Mouse (Mus musculus) embryonic facial prominence, embryonic 13.5 days (tissue): ENCODE measurements around the gene Olfr447. TPM values are rescaled to one million over a fixed set of nuclear protein-coding genes. Genes with fewer than 3 reads are reported as not detected.

Experiments
- ATAC-seq: fragments of 200-750 bp; cut with Nextera tagmentation; 2 replicates; pipeline ENCODE4 v1.8.0; 2017; ENCODE audit warnings: low read depth; ENCODE audit not compliant: insufficient number of reproducible peaks, insufficient read depth, low FRiP score, low TSS enrichment
- H3K27ac ChIP-seq: fragments of 300-500 bp; sonication (generic); 2 replicates; pipeline ENCODE4 v1.5.1; 2015; ENCODE audit warnings: moderate library complexity, mild to moderate bottlenecking, inconsistent platforms
- H3K27me3 ChIP-seq: fragments of 300-500 bp; sonication (generic); 2 replicates; pipeline ENCODE4 v1.6.1; 2015; ENCODE audit warnings: mild to moderate bottlenecking, inconsistent platforms
- H3K36me3 ChIP-seq: fragments of 300-500 bp; sonication (generic); 2 replicates; pipeline ENCODE4 v1.6.1; 2015; ENCODE audit warnings: mild to moderate bottlenecking, inconsistent platforms
- H3K4me1 ChIP-seq: fragments of 300-500 bp; sonication (generic); 2 replicates; pipeline ENCODE4 v1.6.1; 2015; ENCODE audit warnings: inconsistent platforms
- H3K4me2 ChIP-seq: fragments of 300-500 bp; sonication (generic); 2 replicates; pipeline ENCODE4 v1.6.1; 2015; ENCODE audit warnings: moderate library complexity, mild to moderate bottlenecking, inconsistent platforms
- H3K4me3 ChIP-seq: fragments of 300-500 bp; sonication (generic); 2 replicates; pipeline ENCODE4 v1.5.1; 2015; ENCODE audit warnings: mild to moderate bottlenecking, inconsistent platforms
- H3K9ac ChIP-seq: fragments of 300-500 bp; sonication (generic); 2 replicates; pipeline ENCODE4 v1.6.1; 2015; ENCODE audit warnings: mild to moderate bottlenecking, inconsistent platforms
- H3K9me3 ChIP-seq: fragments of 300-500 bp; sonication (generic); 2 replicates; pipeline ENCODE4 v1.6.1; 2016; ENCODE audit warnings: inconsistent platforms
- WGBS: fragments of 180-500 bp; shearing (Covaris S2); methylation state at CpG from one replicate; pipeline ENCODE4 v1.1.7; 2015; ENCODE audit warnings: mixed read lengths; 5-methylcytosine and 5-hydroxymethylcytosine counted together
- polyA plus RNA-seq: library from polyadenylated mRNA; unstranded; fragments of >200 nt; fragmentation: Nextera tagmentation; extraction: Ambion mirVana; gene quantifications from 2 replicates; pipeline ENCODE4 v1.2.1, GENCODE M21; 2015

The Olfr447 gene
- not detected in 2 replicates for polyA plus RNA-seq

GRCm38 (mm10) chr6:42908578-42908977 lies at the start of gene Olfr447:
Gene Olfr447 (plus strand): TSS chr6:42908878.
- Histone ChIP-seq H3K4me1 (no peaks in the 10 kb centered on the region), H3K36me3 (no peaks in the 10 kb centered on the region), H3K4me3 (no peak within 1 kb of the TSS), H3K9ac (no peak within 1 kb of the TSS), H3K27me3 (no peaks in the 10 kb centered on the region), H3K4me2 (no peak within 1 kb of the TSS), H3K9me3 (no peaks in the 10 kb centered on the region), H3K27ac (no peak within 1 kb of the TSS)
- ATAC-seq = no peak

- Histone ChIP-seq H3K27ac (no peak overlapping the region), H3K4me2 (no peak overlapping the region), H3K4me1 (no peaks in the 10 kb centered on the region), H3K27me3 (no peaks in the 10 kb centered on the region), H3K36me3 (no peaks in the 10 kb centered on the region), H3K9me3 (no peaks in the 10 kb centered on the region), H3K4me3 (no peak overlapping the region), H3K9ac (no peak overlapping the region)
- WGBS = 14% methylated on average over 4 of the region's 4 CpGs
- no peak for ATAC-seq
Observed at GRCm38 (mm10) chr6:42860222-42860819, 48.4 kb upstream of the Olfr447 start.

GRCm38 (mm10) chr6:42869695-42870094 lies 39.0 kb upstream of the Olfr447 start:
- Histone ChIP-seq H3K36me3 (no peaks in the 10 kb centered on the region), H3K9me3 (no peaks in the 10 kb centered on the region), H3K4me3 (no peak overlapping the region), H3K27ac (no peak overlapping the region), H3K4me2 (no peak overlapping the region), H3K27me3 (no peaks in the 10 kb centered on the region), H3K9ac (no peak overlapping the region), H3K4me1 (no peaks in the 10 kb centered on the region)
- no peak for ATAC-seq
- 70% methylated on average over 3 of the region's 3 CpGs for WGBS

- no peak for ATAC-seq
- no peak overlapping the region for H3K4me2 ChIP-seq
- no peak overlapping the region for H3K9ac ChIP-seq
- H3K4me3 ChIP-seq = no peak overlapping the region
- no peak overlapping the region for H3K27ac ChIP-seq
- H3K27me3 ChIP-seq = no peaks in the 10 kb centered on the region
- H3K9me3 ChIP-seq = no peaks in the 10 kb centered on the region
- H3K4me1 ChIP-seq = no peaks in the 10 kb centered on the region
- H3K36me3 ChIP-seq = no peaks in the 10 kb centered on the region
Observed at GRCm38 (mm10) chr6:42876323-42876722, 32.4 kb upstream of the Olfr447 start.

- no peaks in the 10 kb centered on the region for H3K27me3 ChIP-seq
- H3K9me3 ChIP-seq = no peaks in the 10 kb centered on the region
- 82% methylated on average over 1 of the region's 1 CpGs for WGBS
- no peak within 1 kb of the TSS for H3K27ac ChIP-seq
- H3K4me2 ChIP-seq = no peak within 1 kb of the TSS
- no peak within 1 kb of the TSS for H3K9ac ChIP-seq
- no peak for ATAC-seq
- no peaks in the 10 kb centered on the region for H3K4me1 ChIP-seq
- no peak within 1 kb of the TSS for H3K4me3 ChIP-seq
- no peaks in the 10 kb centered on the region for H3K36me3 ChIP-seq
Observed at GRCm38 (mm10) chr6:42890141-42890540, 18.5 kb upstream of the Olfr447 start, which contains the start of gene Olfr448. Gene Olfr448 (plus strand): TSS chr6:42890441.

- H3K9ac ChIP-seq = no peak overlapping the region
Observed at GRCm38 (mm10) chr6:42900345-42900744, 8.3 kb upstream of the Olfr447 start.

GRCm38 (mm10) chr6:42921077-42921476 lies 12.4 kb downstream of the Olfr447 start, which contains the start of gene Olfr446:
Gene Olfr446 (plus strand): TSS chr6:42921377.
- H3K27ac ChIP-seq = no peak within 1 kb of the TSS
- 66% methylated on average over 2 of the region's 2 CpGs for WGBS
- H3K4me1 ChIP-seq = no peaks in the 10 kb centered on the region
- ATAC-seq = no peak
- H3K9me3 ChIP-seq = no peaks in the 10 kb centered on the region
- no peaks in the 10 kb centered on the region for H3K36me3 ChIP-seq
- no peaks in the 10 kb centered on the region for H3K27me3 ChIP-seq
- H3K4me3 ChIP-seq = no peak within 1 kb of the TSS
- no peak within 1 kb of the TSS for H3K9ac ChIP-seq
- H3K4me2 ChIP-seq = no peak within 1 kb of the TSS

More at GRCm38 (mm10) chr6:42900345-42900744, 8.3 kb upstream of the Olfr447 start:
- H3K4me2 ChIP-seq = no peak overlapping the region
- no peaks in the 10 kb centered on the region for H3K27me3 ChIP-seq
- no peaks in the 10 kb centered on the region for H3K4me1 ChIP-seq
- H3K36me3 ChIP-seq = no peaks in the 10 kb centered on the region
- 25% methylated on average over 1 of the region's 1 CpGs for WGBS
- no peak for ATAC-seq
- no peaks in the 10 kb centered on the region for H3K9me3 ChIP-seq
- no peak overlapping the region for H3K4me3 ChIP-seq
- no peak overlapping the region for H3K27ac ChIP-seq

- H3K4me1 ChIP-seq = no peaks in the 10 kb centered on the region
- no peak within 1 kb of the TSS for H3K4me3 ChIP-seq
- H3K9ac ChIP-seq = no peak within 1 kb of the TSS
- no peaks in the 10 kb centered on the region for H3K27me3 ChIP-seq
- no peak for ATAC-seq
- no peaks in the 10 kb centered on the region for H3K36me3 ChIP-seq
- H3K27ac ChIP-seq = no peak within 1 kb of the TSS
- H3K4me2 ChIP-seq = no peak within 1 kb of the TSS
- no peaks in the 10 kb centered on the region for H3K9me3 ChIP-seq
- WGBS = 63% methylated on average over 1 of the region's 1 CpGs
Observed at GRCm38 (mm10) chr6:42948767-42949166, 40.1 kb downstream of the Olfr447 start, which contains the start of gene Olfr444. Gene Olfr444 (plus strand): TSS chr6:42949067.

Other genes starting within 250 kb of the Olfr447 start
- gene Tcaf1, start 198.8 kb upstream of the Olfr447 start, polyA plus RNA-seq = 75.6 and 81.9 TPM in 2 replicates
- gene Olfr453, start 169.5 kb upstream of the Olfr447 start, polyA plus RNA-seq = not detected in 2 replicates
- gene Olfr38, start 152.5 kb upstream of the Olfr447 start, polyA plus RNA-seq = not detected in 2 replicates
- gene Olfr452, start 123.8 kb upstream of the Olfr447 start, polyA plus RNA-seq = not detected in 2 replicates
- not detected in 2 replicates for gene Olfr450, start 96.9 kb upstream of the Olfr447 start, polyA plus RNA-seq
- gene Olfr449, start 74.5 kb upstream of the Olfr447 start, polyA plus RNA-seq = not detected in 2 replicates
- gene Olfr448, start 18.4 kb upstream of the Olfr447 start, polyA plus RNA-seq = not detected in 2 replicates
- gene Olfr446, start 12.5 kb downstream of the Olfr447 start, polyA plus RNA-seq = not detected in 2 replicates
- not detected in 2 replicates for gene Olfr444, start 40.2 kb downstream of the Olfr447 start, polyA plus RNA-seq
- gene Olfr441, start 197.5 kb downstream of the Olfr447 start, polyA plus RNA-seq = not detected in 2 replicates
- not detected in 2 replicates for gene Olfr237-ps1, start 237.7 kb downstream of the Olfr447 start, polyA plus RNA-seq